Mouse (Mus musculus): ENCODE measurements around the gene Ikbkg.

- no peak for TF ChIP-seq CTCF (conservative IDR thresholded peaks at IDR 0.05; ENCODE audit: low read length)
- TF ChIP-seq NANOG (IDR thresholded peaks at IDR 0.05; ENCODE audit: borderline replicate concordance, low read length): no peak
- TF ChIP-seq POU5F1 (IDR thresholded peaks at IDR 0.05; ENCODE audit: borderline replicate concordance, low read length): no peak
Measured at GRCm38 (mm10) chrX:74372888-74373549, 20.1 kb upstream of the Ikbkg start, which contains the start of the genes Ubl4a and Slc10a3.

All from E14TG2a.4 (cell line).